8 mouse cellular contexts compared by ENCODE assay signal in the genomic region with DNA sequence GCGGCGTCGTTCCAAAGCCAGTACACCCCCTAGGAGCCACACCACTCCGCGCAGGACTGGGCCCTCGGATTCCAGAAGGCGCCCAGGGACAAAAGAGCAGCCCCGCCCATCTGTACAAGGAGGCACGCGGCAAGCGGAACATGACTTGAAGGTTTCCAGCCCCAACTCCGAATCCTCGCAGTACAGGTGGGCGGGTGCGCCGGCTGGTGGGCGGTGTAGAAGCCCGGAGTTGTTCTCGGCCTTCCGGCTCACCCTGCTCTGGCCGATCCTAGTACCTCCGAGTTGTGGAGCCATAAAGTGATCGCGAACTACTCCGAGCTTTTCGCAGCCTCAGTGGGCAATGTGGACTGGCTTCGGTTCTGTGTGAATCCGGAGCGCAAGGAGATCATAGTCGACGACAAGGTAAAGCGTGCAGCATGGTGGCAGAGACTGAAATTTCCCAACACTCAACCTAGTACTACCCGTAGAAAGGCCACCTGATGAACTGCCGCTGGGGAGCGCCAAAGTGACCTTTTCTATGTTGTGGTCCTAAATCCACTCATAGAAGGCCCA. TPM values are rescaled to one million over a fixed set of nuclear protein-coding genes. Genes with fewer than 3 reads are reported as not detected.
DNase-seq lines count a peak whose midpoint lies in the region; ATAC-seq and TF ChIP-seq lines count a peak whose summit lies in the region.

No protein-coding gene starts in this region.

- H3K36me3 ChIP-seq in embryonic facial prominence, embryonic 13.5 days = 0 out of 2 replicates have a peak, but pooled peaks cover 1% of the 10 kb centered on the region
- no peaks in the 10 kb centered on the region for H3K36me3 ChIP-seq in hindbrain, embryonic 11.5 days (ENCODE audit: control insufficient read depth, insufficient read depth, low read length)
- H3K36me3 ChIP-seq in limb, embryonic 10.5 days = peaks cover 2% of the 10 kb centered on the region

- H3K27me3 ChIP-seq in embryonic facial prominence, embryonic 13.5 days = peaks cover 61% of the 10 kb centered on the region
- H3K27me3 ChIP-seq in hindbrain, embryonic 11.5 days (ENCODE audit: control insufficient read depth, insufficient read depth, low read length) = peaks cover 50% of the 10 kb centered on the region
- H3K27me3 ChIP-seq in limb, embryonic 10.5 days (ENCODE audit: low read depth, poor library complexity, severe bottlenecking) = peaks cover 77% of the 10 kb centered on the region

- DNase-seq in gastrocnemius, adult 2 months = peak; percentile 39
- no peak for DNase-seq in gastrocnemius, postnatal 36 days
- peak; percentile 39 for DNase-seq in hindbrain, embryonic 11.5 days (ENCODE audit: low spot score)
- peak; percentile 67 for DNase-seq in limb, embryonic 10.5 days (ENCODE audit: low spot score)
- DNase-seq in mesoderm, embryonic 11.5 days (ENCODE audit: low read depth, low spot score) = peak; percentile 7
- peak; percentile 57 for DNase-seq in thymus, postnatal 14 days
- DNase-seq in layer of hippocampus, adult 9-11 months = no peak

- peak overlapping the region; percentile 68 for H3K4me2 ChIP-seq in embryonic facial prominence, embryonic 13.5 days
- peak overlapping the region; percentile 37 for H3K4me2 ChIP-seq in hindbrain, embryonic 11.5 days (replicated peaks; ENCODE audit: low read depth, low read length)

- H3K9ac ChIP-seq in embryonic facial prominence, embryonic 13.5 days = peak overlapping the region; percentile 66
- no peak overlapping the region for H3K9ac ChIP-seq in hindbrain, embryonic 11.5 days (ENCODE audit: low read depth, low read length)

- peak; percentile 21; the same call in 1 of the 2 replicates for TF ChIP-seq CTCF in gastrocnemius, adult 2 months (IDR thresholded peaks at IDR 0.05)

- H3K4me3 ChIP-seq in gastrocnemius, adult 2 months = peak overlapping the region; percentile 64
- peak overlapping the region; percentile 41 for H3K4me3 ChIP-seq in embryonic facial prominence, embryonic 13.5 days
- H3K4me3 ChIP-seq in hindbrain, embryonic 11.5 days (ENCODE audit: low read depth, low read length) = peak overlapping the region; percentile 17
- peak overlapping the region; percentile 48 for H3K4me3 ChIP-seq in limb, embryonic 10.5 days

- ATAC-seq in embryonic facial prominence, embryonic 13.5 days (ENCODE audit: insufficient number of reproducible peaks, insufficient read depth, low FRiP score, low TSS enrichment, low read depth) = 0 out of 2 replicates have a peak, but pooled peaks have one; percentile 27
- ATAC-seq in hindbrain, embryonic 11.5 days (ENCODE audit: low FRiP score) = 0 out of 2 replicates have a peak, but pooled peaks have one; percentile 25

- intact Hi-C loops in gastrocnemius, adult 2 months (cut with DNase I) = no loop called here
- intact Hi-C loops in gastrocnemius, postnatal 36 days (cut with DNase I) = no loop called here

- under 1% methylated on average over 35 of the region's 35 CpGs for WGBS in embryonic facial prominence, embryonic 13.5 days
- 2% methylated on average over 35 of the region's 35 CpGs for WGBS in hindbrain, embryonic 11.5 days
- WGBS in limb, embryonic 10.5 days = 2% methylated on average over 35 of the region's 35 CpGs

- no peaks in the 10 kb centered on the region for H3K9me3 ChIP-seq in embryonic facial prominence, embryonic 13.5 days
- H3K9me3 ChIP-seq in hindbrain, embryonic 11.5 days (ENCODE audit: control insufficient read depth, low read length) = no peaks in the 10 kb centered on the region
- H3K9me3 ChIP-seq in limb, embryonic 10.5 days (replicated peaks) = no peaks in the 10 kb centered on the region

- peaks cover 17% of the 10 kb centered on the region for H3K4me1 ChIP-seq in embryonic facial prominence, embryonic 13.5 days
- peaks cover 2% of the 10 kb centered on the region; the same call in 1 of the 2 replicates for H3K4me1 ChIP-seq in hindbrain, embryonic 11.5 days (replicated peaks; ENCODE audit: control insufficient read depth, insufficient read depth, low read length)
- H3K4me1 ChIP-seq in limb, embryonic 10.5 days = peaks cover 20% of the 10 kb centered on the region

- H3K27ac ChIP-seq in gastrocnemius, adult 2 months = peak overlapping the region; percentile 5; the same call in 1 of the 2 replicates
- H3K27ac ChIP-seq in embryonic facial prominence, embryonic 13.5 days = no peak overlapping the region
- H3K27ac ChIP-seq in hindbrain, embryonic 11.5 days (ENCODE audit: low read depth, low read length) = no peak overlapping the region
- H3K27ac ChIP-seq in limb, embryonic 10.5 days = peak overlapping the region; percentile 54

RNA-seq across cellular contexts. Expression of gene Ankrd53, which starts 0.5 kb away (rescaled TPM):
- total RNA-seq in gastrocnemius, adult 2 months (2021) = not detected
- not detected for total RNA-seq in gastrocnemius, postnatal 36 days (2021)
- 0.15 and 0.30 TPM in 2 replicates for polyA plus RNA-seq in embryonic facial prominence, embryonic 13.5 days (2015; fragmentation: Nextera tagmentation; extraction: Ambion mirVana)
- 0.12 TPM in 1 of 2 replicates, not detected in the other for polyA plus RNA-seq in hindbrain, embryonic 11.5 days (2014; fragmentation: Nextera tagmentation; extraction: Ambion mirVana)
- 0.16 and 0.28 TPM in 2 replicates for polyA plus RNA-seq in limb, embryonic 10.5 days (2016; fragmentation: Nextera tagmentation; extraction: Ambion mirVana)

RNA-seq across cellular contexts. Expression of gene Tex261, which starts 12.7 kb away (rescaled TPM):
- total RNA-seq in gastrocnemius, adult 2 months (2021) = 10 to 100 TPM; 42.0 to 47.9 TPM
- 10 to 100 TPM; 42.8 to 56.4 TPM for total RNA-seq in gastrocnemius, postnatal 36 days (2021)
- polyA plus RNA-seq in embryonic facial prominence, embryonic 13.5 days (2015; fragmentation: Nextera tagmentation; extraction: Ambion mirVana) = 91.3 and 99.5 TPM in 2 replicates
- polyA plus RNA-seq in hindbrain, embryonic 11.5 days (2014; fragmentation: Nextera tagmentation; extraction: Ambion mirVana) = 48.1 and 50.1 TPM in 2 replicates
- 82.9 and 83.5 TPM in 2 replicates for polyA plus RNA-seq in limb, embryonic 10.5 days (2016; fragmentation: Nextera tagmentation; extraction: Ambion mirVana)

RNA-seq across cellular contexts. Expression of gene Atp6v1b1, which starts 20.2 kb away (rescaled TPM):
- not detected for total RNA-seq in gastrocnemius, adult 2 months (2021)
- not detected for total RNA-seq in gastrocnemius, postnatal 36 days (2021)
- polyA plus RNA-seq in embryonic facial prominence, embryonic 13.5 days (2015; fragmentation: Nextera tagmentation; extraction: Ambion mirVana) = 1.1 and 2.1 TPM in 2 replicates
- polyA plus RNA-seq in hindbrain, embryonic 11.5 days (2014; fragmentation: Nextera tagmentation; extraction: Ambion mirVana) = 0.15 TPM in 1 of 2 replicates, not detected in the other
- not detected in 2 replicates for polyA plus RNA-seq in limb, embryonic 10.5 days (2016; fragmentation: Nextera tagmentation; extraction: Ambion mirVana)

RNA-seq across cellular contexts. Expression of gene Nagk, which starts 31.8 kb away (rescaled TPM):
- total RNA-seq in gastrocnemius, adult 2 months (2021) = 1 to 10 TPM; 5.3 to 5.5 TPM
- 1 to 10 TPM; 4.4 to 4.6 TPM for total RNA-seq in gastrocnemius, postnatal 36 days (2021)
- polyA plus RNA-seq in embryonic facial prominence, embryonic 13.5 days (2015; fragmentation: Nextera tagmentation; extraction: Ambion mirVana) = 55.4 and 58.0 TPM in 2 replicates
- polyA plus RNA-seq in hindbrain, embryonic 11.5 days (2014; fragmentation: Nextera tagmentation; extraction: Ambion mirVana) = 35.9 and 42.6 TPM in 2 replicates
- polyA plus RNA-seq in limb, embryonic 10.5 days (2016; fragmentation: Nextera tagmentation; extraction: Ambion mirVana) = 16.9 and 23.6 TPM in 2 replicates

RNA-seq across cellular contexts. Expression of gene Vax2, which starts 51.9 kb away (rescaled TPM):
- not detected for total RNA-seq in gastrocnemius, adult 2 months (2021)
- not detected for total RNA-seq in gastrocnemius, postnatal 36 days (2021)
- not detected in 2 replicates for polyA plus RNA-seq in embryonic facial prominence, embryonic 13.5 days (2015; fragmentation: Nextera tagmentation; extraction: Ambion mirVana)
- 0.23 and 0.39 TPM in 2 replicates for polyA plus RNA-seq in hindbrain, embryonic 11.5 days (2014; fragmentation: Nextera tagmentation; extraction: Ambion mirVana)
- polyA plus RNA-seq in limb, embryonic 10.5 days (2016; fragmentation: Nextera tagmentation; extraction: Ambion mirVana) = 6.3 and 10.7 TPM in 2 replicates

Comparison
In these comparisons a context has a peak if more than half of its experiments do, and no peak if none do; other contexts are left out.
1. DNase-seq: peak in gastrocnemius, adult 2 months (single experiment), hindbrain, embryonic 11.5 days (single experiment), limb, embryonic 10.5 days (single experiment), mesoderm, embryonic 11.5 days (single experiment) and thymus, postnatal 14 days (single experiment); none in gastrocnemius, postnatal 36 days (0 of 2) and layer of hippocampus, adult 9-11 months (single experiment).
2. H3K27ac ChIP-seq: peak in gastrocnemius, adult 2 months (single experiment) and limb, embryonic 10.5 days (single experiment); none in embryonic facial prominence, embryonic 13.5 days (single experiment) and hindbrain, embryonic 11.5 days (single experiment).
3. Peak in every context shown above with its lines, with median percentiles within 50 percentile points of each other: H3K4me3 ChIP-seq.